Mouse (Mus musculus): Measurements from ENCODE around the gene Bcor.

Bcor gene

DNA sequence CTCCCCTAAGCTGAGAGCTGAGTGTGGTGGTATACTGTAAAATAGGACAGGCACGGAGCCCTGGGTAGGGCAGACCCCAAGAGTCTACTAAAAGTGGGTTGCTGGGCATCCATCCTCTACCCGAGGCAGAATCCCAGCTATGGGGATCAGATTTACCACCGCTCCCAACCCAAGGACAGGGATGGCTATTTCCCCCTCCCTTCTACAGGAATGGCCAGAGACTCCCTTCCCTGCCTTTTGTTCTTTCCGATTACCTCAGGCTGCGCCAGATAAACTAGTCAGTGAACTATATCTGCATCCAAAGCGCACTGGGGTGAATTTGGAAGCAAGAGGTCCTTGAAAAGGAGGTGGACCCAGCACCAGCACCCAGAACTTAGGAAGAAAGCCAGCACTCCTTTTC lies 93.1 kb downstream of the Bcor start:
- DNase-seq (ENCODE audit: low read depth, low spot score) = no peak

DNA sequence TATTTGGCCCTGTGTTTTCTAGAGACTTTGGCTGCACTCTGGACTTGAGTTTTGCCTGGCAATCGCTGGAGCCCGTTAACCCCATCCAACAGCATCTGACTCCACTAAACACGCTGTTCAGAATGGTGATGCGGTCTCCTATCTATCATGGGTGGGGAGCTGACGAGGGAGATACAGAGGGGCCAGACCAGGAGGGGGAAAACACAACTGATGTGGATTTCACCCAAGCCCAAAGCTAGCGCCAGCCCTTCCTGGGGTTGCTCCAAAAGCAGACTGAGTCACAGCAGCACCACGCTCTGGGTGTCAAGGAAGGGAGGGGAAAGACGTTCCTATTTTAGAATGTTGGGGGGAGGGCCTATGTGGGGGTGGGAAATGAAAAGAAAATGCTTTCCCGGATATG lies 94.4 kb downstream of the Bcor start:
- peak; percentile 66 for DNase-seq (ENCODE audit: low read depth, low spot score)

DNA sequence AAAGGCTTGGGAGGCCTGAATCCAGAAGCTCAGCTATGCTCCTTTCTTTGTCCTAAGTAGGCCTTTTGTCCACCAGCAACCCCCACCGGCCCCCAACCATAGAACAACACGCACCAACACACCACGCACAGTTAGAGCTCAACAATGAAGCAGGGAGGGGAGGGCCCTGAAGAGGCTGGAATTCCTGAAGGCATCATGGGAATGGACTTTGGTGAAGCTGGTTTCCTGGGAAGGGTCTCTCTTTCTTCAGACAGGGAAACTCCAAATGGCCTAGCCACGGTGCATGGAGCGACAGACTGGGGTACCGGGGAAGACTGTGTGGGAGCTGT lies 97.3 kb downstream of the Bcor start:
- DNase-seq (ENCODE audit: low read depth, low spot score) = no peak

DNA sequence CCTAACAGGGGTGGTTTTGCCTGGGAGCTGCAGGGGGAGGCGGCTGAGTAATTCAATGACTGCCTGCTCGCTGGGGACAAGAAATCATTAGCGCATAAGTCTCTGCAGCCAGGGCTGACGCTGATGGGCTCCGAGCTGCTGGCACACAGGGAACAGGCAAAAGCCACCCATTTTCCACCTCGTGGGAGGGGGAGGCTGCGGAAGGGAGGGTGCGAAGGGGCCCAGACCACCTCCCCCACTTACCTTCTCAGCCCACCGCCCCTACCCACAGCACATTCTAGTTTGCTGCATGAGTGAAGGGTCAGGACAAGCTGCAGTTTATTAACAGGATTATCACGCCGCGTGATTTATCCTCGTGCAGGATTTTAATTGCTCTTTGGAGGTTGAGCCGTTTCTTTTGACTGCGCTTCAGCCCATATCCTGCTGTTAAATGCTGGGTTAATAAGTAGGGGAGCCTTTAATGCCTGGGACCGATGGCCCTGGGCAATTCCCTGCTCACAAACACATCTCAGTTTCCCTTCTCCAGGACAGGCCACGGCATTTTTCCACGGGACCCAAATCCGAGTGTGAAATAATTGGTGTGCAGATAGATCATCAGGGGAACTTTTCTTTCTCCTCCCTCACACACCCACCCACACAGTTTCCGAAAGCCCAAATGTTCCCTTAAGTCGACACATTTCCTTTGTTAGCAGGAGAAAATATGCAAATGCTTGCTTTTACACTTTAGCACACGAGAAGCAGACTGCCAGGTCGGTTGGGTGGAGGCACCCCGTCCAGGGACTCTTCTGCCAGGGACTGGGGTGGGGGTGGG lies 97.8 kb downstream of the Bcor start:
- DNase-seq (ENCODE audit: low read depth, low spot score) = peak; percentile 68

DNA sequence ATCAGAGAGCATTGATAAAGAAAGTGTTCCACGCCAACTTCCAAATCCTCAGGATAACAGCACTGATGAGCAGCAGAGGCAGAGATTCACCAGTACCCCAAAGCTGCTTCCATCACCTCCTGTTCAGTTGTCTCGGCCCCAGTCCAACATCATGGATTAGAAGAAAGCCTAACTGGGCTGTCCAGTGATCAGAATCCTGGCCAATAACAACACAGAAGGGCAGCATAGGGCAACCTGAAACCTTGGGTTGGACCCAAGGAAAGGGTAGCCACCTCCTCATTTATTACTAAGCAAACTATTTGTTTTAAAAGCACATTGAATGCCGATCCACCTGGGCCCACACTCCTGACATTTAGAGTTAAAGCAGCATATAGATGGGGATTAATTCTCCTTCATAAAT lies 99.3 kb downstream of the Bcor start:
- no peak for DNase-seq (ENCODE audit: low read depth, low spot score)

- peak; percentile 75 for DNase-seq (ENCODE audit: low read depth, low spot score)
Measured at GRCm38 (mm10) chrX:12057210-12057609, 102.9 kb downstream of the Bcor start.

DNA sequence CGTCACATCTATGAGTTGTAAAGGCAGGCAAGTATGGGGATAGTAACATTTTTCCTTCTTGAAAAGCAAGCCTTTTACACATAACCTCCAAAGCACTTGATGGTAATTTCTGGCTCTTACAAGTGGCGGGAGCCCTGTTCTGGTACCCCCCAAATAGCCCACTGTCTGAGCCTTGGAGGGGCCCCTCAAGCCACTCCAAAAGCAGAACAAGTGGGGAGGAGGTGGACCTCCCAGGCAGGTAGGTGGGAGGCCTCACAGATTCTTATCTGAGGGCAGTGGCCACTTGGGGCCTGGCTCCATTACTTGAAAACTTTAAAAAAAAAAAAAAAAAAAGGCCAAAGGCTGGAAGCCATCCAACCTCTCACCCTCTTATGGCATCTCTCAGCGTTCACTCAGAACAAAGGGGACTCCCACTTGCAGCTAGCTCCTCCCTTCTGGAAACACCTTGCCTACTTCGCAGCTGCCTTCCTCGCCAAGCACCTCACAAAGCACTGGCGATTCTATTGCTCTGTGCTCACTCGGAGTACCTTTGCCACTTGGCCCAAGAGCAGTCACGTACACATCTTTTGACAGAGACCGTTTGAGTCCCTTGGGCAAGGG lies 106.7 kb downstream of the Bcor start:
- DNase-seq (ENCODE audit: low read depth, low spot score) = no peak

DNA sequence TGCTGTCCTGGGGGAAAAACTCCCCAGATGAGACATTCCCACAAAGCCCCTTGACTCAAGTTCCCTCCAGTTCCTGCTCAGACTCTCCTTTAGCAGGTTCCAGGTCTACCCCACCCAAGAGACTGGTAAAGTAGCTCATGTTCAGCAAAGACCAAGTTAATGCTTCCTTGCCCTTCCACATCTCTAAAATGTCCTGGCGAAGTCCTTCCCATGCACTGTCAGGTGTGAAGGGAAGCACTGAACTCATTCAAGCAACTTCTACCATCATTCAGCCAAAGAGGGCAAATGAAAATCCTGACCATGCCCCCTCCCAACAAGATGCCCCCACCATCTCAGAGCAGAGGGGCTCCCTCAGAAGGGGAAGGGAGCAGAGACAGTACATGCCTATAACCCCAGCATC lies 107.5 kb downstream of the Bcor start:
- no peak for DNase-seq (ENCODE audit: low read depth, low spot score)

GRCm38 (mm10) chrX:12048721-12049120 lies 111.4 kb downstream of the Bcor start:
- DNase-seq (ENCODE audit: low read depth, low spot score) = no peak

- no peak for DNase-seq (ENCODE audit: low read depth, low spot score)
Measured at GRCm38 (mm10) chrX:12048166-12048565, 112.0 kb downstream of the Bcor start.

GRCm38 (mm10) chrX:12047223-12047911 lies 112.8 kb downstream of the Bcor start:
- DNase-seq (ENCODE audit: low read depth, low spot score) = peak; percentile 58

GRCm38 (mm10) chrX:12046676-12047075 lies 113.5 kb downstream of the Bcor start:
- no peak for DNase-seq (ENCODE audit: low read depth, low spot score)

DNA sequence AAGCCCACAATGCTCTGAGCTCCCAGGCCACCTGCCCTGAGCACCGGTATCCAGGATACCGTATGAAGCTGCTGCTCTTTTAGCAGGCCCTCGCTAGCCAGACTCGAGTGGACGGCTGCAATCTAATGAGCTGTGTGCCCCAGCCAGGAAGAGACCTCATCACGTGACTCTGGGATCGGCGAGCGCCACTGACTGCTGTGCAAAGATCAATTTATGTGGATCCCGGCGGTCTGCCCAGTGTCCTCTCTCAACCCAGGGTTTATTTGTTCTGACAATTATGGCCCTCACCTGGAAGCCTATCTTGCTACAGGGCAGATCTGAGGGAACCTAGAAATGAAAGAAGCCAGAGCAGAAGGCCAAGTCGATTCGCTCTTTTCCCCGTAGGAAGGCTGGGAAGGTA lies 116.8 kb downstream of the Bcor start:
- DNase-seq (ENCODE audit: low read depth, low spot score) = no peak

DNA sequence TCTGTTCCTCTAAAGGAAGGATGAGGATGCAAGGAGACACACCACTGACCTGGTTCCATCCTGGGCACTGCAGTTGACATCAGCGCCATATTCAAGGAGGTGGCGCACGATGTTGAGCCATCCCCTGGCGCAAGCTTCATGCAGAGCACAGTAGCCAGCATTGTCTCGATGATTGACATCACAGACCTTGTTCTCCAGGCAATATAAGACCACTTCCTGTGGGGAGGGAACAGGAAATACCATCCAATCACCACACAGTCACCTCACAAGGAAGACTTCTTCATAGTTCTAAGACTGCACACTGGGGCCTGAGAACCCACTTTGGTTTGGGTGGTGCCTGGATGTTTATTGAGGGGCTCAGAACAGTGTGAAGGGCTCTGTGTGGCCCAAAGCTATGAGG lies 118.7 kb downstream of the Bcor start:
- DNase-seq (ENCODE audit: low read depth, low spot score) = no peak

GRCm38 (mm10) chrX:12014726-12015464 lies 145.3 kb downstream of the Bcor start:
- DNase-seq (ENCODE audit: low read depth, low spot score) = no peak

- no peak for DNase-seq (ENCODE audit: low read depth, low spot score)
Measured at GRCm38 (mm10) chrX:12010660-12011059, 149.5 kb downstream of the Bcor start.

- DNase-seq (ENCODE audit: low read depth, low spot score) = no peak
Measured at GRCm38 (mm10) chrX:12009046-12009445, 151.1 kb downstream of the Bcor start.

DNA sequence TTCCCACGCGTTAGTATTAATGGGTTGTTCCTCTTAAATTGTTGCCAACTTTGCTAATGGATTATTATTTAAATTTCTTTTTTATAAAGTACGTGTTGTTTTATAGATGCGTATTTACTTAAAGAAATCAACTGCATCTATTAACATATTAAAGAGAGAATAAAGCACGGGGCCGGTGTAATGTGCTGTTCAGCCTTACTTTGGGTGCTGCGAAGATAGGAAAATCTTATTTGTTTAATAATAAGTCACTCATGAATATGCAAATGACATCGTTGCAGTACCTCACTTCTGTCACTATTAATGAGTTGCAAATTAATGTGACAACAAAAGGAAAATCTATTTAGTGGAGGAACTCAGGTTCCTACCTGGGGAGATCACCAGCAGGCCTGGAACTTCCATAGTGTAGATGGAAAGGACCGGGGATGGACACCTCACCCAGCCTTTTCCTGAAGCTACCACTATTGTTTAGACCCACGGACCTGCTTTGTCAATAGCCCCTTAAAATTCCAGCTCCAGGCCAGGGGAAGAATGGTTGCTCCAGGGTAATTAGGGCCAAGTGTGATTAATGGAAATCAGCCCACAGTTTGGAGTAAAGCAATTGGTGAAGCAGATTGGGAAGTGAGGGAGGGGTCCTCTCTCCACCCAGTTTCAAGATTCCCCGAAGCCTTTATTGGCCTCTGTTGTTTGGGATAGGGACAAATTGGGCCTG lies 152.2 kb downstream of the Bcor start:
- DNase-seq (ENCODE audit: low read depth, low spot score) = no peak

DNA sequence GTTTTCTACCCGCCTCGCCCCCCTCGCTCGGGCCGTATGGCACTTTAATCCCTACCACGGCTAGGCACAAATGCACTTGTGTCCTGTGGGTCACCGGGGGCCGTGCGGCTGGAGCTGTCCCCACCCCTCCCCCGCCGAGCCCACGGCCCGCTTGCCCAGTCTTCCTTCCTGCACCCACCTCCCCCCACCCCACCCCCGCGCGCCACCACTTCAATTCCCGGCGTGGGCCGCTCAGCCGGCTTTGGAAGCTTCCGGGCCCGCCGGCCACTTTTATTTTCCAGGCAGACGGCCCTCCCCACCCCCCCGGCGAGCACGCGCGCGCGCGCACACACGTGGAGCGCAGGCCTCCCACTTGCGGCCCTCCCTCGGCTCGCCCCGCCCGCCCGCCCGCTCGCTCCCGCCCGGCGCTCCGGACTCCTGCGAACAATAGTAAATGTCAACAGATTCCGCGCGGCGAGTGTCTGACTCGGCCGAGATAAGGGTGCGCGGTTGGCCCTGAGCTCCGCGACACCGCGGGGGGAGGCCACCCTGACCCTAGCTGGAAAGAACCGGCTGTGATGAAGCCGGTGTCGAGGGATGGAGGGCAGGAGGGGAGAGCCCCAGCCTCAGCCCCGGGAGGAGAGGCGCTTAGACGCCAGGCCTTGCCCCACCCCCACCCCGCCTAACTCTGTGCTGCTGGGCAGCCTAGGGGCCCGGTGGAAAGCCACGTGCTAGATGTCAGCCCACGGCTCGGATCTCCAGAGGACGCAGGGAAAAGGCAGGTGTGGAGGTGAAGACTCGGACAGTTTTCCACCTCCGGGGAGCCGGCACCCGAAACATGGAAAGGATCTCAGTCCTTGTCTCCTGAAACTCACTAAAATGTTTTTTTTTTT lies 153.0 kb downstream of the Bcor start:
- DNase-seq (ENCODE audit: low read depth, low spot score) = peak; percentile 66

- peak; percentile 86 for DNase-seq (ENCODE audit: low read depth, low spot score)
Measured at GRCm38 (mm10) chrX:12006031-12006881, 153.9 kb downstream of the Bcor start.

Data from brain, adult 2 months (tissue).